Mouse (Mus musculus) heart, adult 2 months (tissue): Measurements from ENCODE around the gene Arl14. TPM values are rescaled to one million over a fixed set of nuclear protein-coding genes. Genes with fewer than 3 reads are reported as not detected.

Experiments
- DNase-seq, 2 experiments: peaks; one replicate each; pipeline ENCODE4 v3.0.0; 2021
- H3K27ac ChIP-seq: fragments of 200-600 bp; 2 replicates; pipeline ENCODE4 v1.8.1; 2022
- H3K27me3 ChIP-seq: fragments of 200-500 bp; 2 replicates; pipeline ENCODE4 v1.6.1; 2012; ENCODE audit warnings: mild to moderate bottlenecking, low read length, inconsistent platforms, mixed read lengths; ENCODE audit not compliant: control insufficient read depth, insufficient read depth
- H3K36me3 ChIP-seq: fragments of 200-500 bp; 2 replicates; pipeline ENCODE4 v1.6.1; 2012; ENCODE audit warnings: low read length, inconsistent platforms; ENCODE audit not compliant: control insufficient read depth, insufficient read depth
- H3K4me1 ChIP-seq: fragments of 200-500 bp; 2 replicates; pipeline ENCODE4 v1.6.1; 2011; ENCODE audit warnings: low read length; ENCODE audit not compliant: control insufficient read depth, insufficient read depth
- H3K4me3 ChIP-seq: fragments of 200-600 bp; 2 replicates; pipeline ENCODE4 v1.8.1; 2022
- H3K79me2 ChIP-seq: fragments of 200-500 bp; replicated peaks from 2 replicates; pipeline ENCODE4 v1.6.1; 2012; ENCODE audit warnings: mild to moderate bottlenecking, inconsistent platforms, low read length, moderate library complexity, mixed read lengths; ENCODE audit not compliant: control insufficient read depth, insufficient read depth
- H3K9ac ChIP-seq: fragments of 200-500 bp; 2 replicates; pipeline ENCODE4 v1.6.1; 2012; ENCODE audit warnings: low read depth, mild to moderate bottlenecking, control low read depth, inconsistent platforms, low read length, mixed read lengths
- CTCF ChIP-seq: fragments of 200-600 bp; IDR thresholded peaks from 2 replicates; pipeline ENCODE4 v1.8.1; 2022; ENCODE audit warnings: antibody characterized with exemption, mild to moderate bottlenecking, moderate library complexity
- EP300 ChIP-seq: fragments of 200-500 bp; IDR thresholded peaks from 2 replicates; pipeline ENCODE4 v1.6.1; 2011; ENCODE audit warnings: low read depth, low read length, control low read depth; ENCODE audit not compliant: insufficient read depth
- POLR2A ChIP-seq: fragments of 200-500 bp; IDR thresholded peaks from 2 replicates; pipeline ENCODE4 v1.6.1; 2011; ENCODE audit warnings: mild to moderate bottlenecking, low read depth, low read length, control low read depth; ENCODE audit not compliant: insufficient read depth
- WGBS: fragments of 180-500 bp; shearing (Covaris S2); methylation state at CpG from one replicate; pipeline ENCODE4 v1.1.7; 2018; 5-methylcytosine and 5-hydroxymethylcytosine counted together
- intact Hi-C: fragments of 180-260 bp; cut with DNase I; formaldehyde crosslinking; loops from one replicate; pipeline ENCODE4 v1.15.1; 2025
- polyA plus RNA-seq: library from polyadenylated mRNA; depleted of rRNA; stranded (reverse); fragments of >200 nt; gene quantifications from 2 replicates; pipeline ENCODE4 v1.2.3, GENCODE M21; 2012
- total RNA-seq, 2 experiments: library from RNA; stranded (reverse); gene quantifications; 2 replicates each; pipeline ENCODE4 v1.2.3; 2021

The Arl14 gene
- total and polyA plus RNA-seq, 3 experiments = not detected

DNA sequence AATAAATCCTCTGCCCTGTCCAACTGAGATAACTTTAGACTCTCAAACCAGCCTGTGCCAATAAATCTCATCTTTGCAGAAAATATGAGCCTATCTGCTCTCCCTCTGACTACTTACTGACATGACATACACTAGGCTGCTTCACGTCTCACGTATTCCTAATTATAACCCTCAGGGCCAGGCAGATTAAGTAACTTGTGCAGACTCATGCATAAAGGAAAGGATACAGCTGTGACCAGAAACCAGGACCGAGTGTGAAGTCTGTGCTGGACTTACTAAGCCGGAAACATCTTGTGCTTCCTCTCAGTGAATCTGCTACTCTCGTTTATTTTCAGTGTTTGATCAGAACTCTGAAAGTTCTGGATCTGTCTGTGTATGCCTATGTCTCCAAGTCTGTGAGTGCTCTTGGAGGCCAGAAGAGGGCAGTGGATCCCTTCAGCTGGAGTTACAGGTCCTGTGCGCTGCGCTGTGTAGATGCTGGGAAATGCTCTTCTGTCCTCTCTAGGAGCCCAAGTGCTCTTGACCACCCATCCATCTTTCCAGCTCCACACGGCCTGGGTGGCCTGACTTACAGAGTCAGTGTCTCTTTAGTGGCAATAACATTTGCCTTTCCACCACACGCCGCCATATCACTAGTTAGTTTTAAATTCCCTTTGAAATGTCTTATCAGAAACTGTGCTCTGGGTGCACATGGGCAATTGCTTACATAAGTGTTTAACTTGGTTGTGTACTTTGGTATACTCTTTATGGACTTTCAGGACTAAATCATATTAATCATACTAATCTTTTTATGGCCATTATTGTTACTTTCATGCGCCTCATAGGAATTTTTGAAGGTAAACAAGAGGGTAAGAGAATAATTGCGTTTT, 13.5 kb upstream of the Arl14 start:
- H3K36me3 ChIP-seq = no peaks in the 10 kb centered on the region
- peaks cover 6% of the 10 kb centered on the region for H3K4me1 ChIP-seq
- intact Hi-C loops = loop anchor here (5.0 kb wide), 1 partner anchor 81 kb away; the partner anchor contains the start of gene Kpna4
- WGBS = 53% methylated on average over 12 of the region's 12 CpGs
- no peaks in the 10 kb centered on the region for H3K27me3 ChIP-seq
- TF ChIP-seq EP300 = no peak
- TF ChIP-seq CTCF = peak; percentile 69
- no peak for TF ChIP-seq POLR2A
- no peak overlapping the region for H3K4me3 ChIP-seq
- no peak overlapping the region for H3K9ac ChIP-seq
- no peaks in the 10 kb centered on the region for H3K79me2 ChIP-seq
- H3K27ac ChIP-seq = no peak overlapping the region
- peak in 1 of 2 experiments; percentile 10 for DNase-seq

DNA sequence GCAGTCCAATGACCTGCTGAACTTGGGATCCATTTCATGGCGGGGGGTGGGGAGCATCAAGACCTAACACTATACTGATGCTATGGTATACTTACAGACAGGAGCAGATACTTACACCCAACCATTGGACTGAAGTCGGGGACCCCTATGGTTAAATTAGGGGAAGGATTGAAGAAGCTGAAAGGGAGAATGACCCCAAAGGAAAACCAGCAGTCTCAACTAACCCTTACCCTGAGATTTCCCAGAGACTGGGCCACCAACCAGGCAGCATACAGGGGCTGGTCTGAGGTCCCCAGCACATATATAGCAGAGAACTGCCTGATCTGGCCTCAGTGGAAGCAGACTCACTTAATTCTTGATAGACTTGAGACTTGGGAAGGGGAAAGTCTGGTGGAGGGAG, 10.0 kb upstream of the Arl14 start:
- Histone ChIP-seq H3K4me3 (no peak overlapping the region), H3K27me3 (no peaks in the 10 kb centered on the region), H3K36me3 (no peaks in the 10 kb centered on the region), H3K79me2 (no peaks in the 10 kb centered on the region), H3K9ac (no peak overlapping the region), H3K4me1 (no peaks in the 10 kb centered on the region), H3K27ac (no peak overlapping the region)
- TF ChIP-seq POLR2A (no peak), EP300 (no peak), CTCF (no peak)
- intact Hi-C loops = no loop called here
- WGBS = 81% methylated on average over 2 of the region's 2 CpGs
- no peak for DNase-seq

GRCm38 (mm10) chr3:69213465-69213864, 8.8 kb upstream of the Arl14 start:
- intact Hi-C loops = no loop called here

DNA sequence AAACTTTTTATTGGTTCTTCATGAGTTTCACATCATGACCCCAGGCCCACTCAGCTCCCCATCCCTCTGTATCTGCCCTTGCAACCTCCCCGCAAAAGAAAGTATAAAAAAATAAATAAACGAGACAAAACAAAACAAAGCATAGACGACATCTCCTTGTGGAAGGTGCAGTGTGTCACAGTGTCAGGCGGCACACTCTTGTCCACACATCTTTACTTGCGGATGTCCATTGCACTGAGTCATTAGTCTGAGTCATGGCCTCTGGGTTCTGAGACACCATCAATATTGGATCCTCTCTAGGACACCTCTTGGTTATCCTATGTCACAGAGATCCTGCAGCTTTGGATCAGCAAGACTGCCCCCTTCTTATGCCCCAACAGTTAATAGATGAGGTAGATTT, 7.7 kb upstream of the Arl14 start:
- TF ChIP-seq EP300 = no peak
- no peak for TF ChIP-seq POLR2A
- TF ChIP-seq CTCF = no peak
- H3K27me3 ChIP-seq = no peaks in the 10 kb centered on the region
- H3K27ac ChIP-seq = no peak overlapping the region
- no peaks in the 10 kb centered on the region for H3K36me3 ChIP-seq
- 82% methylated on average over 5 of the region's 5 CpGs for WGBS
- H3K79me2 ChIP-seq = no peaks in the 10 kb centered on the region
- DNase-seq = no peak
- intact Hi-C loops = no loop called here
- no peak overlapping the region for H3K4me3 ChIP-seq
- no peaks in the 10 kb centered on the region for H3K4me1 ChIP-seq
- H3K9ac ChIP-seq = no peak overlapping the region

More at GRCm38 (mm10) chr3:69213465-69213864, 8.8 kb upstream of the Arl14 start:
- DNase-seq = no peak
- WGBS = 80% methylated on average over 5 of the region's 5 CpGs
- Histone ChIP-seq H3K27me3 (no peaks in the 10 kb centered on the region), H3K4me3 (no peak overlapping the region), H3K4me1 (no peaks in the 10 kb centered on the region), H3K79me2 (no peaks in the 10 kb centered on the region), H3K27ac (no peak overlapping the region), H3K9ac (no peak overlapping the region), H3K36me3 (no peaks in the 10 kb centered on the region)
- TF ChIP-seq EP300 = no peak
- TF ChIP-seq POLR2A = no peak
- TF ChIP-seq CTCF = no peak

DNA sequence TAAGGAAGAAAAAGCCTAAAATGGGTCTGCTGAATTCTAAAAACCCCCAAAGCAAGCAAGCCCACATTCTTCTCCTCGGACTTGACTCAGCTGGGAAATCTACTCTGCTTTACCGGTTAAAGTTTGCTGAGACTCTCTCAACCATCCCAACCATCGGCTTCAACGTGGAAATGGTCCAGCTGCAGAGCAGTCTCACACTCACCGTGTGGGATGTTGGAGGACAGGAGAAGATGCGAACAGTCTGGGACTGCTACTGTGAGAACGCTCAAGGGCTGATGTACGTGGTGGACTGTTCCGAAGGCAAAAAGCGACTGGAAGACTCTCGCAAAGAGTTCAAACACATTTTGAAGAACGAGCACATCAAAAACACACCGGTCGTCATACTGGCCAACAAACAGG, 282 bp downstream of the Arl14 start:
- no peaks in the 10 kb centered on the region for H3K27me3 ChIP-seq
- TF ChIP-seq POLR2A (no peak), CTCF (no peak), EP300 (no peak)
- no peak overlapping the region for H3K27ac ChIP-seq
- H3K4me3 ChIP-seq = no peak overlapping the region
- DNase-seq = no peak
- intact Hi-C loops = no loop called here
- H3K79me2 ChIP-seq = no peaks in the 10 kb centered on the region
- H3K9ac ChIP-seq = no peak overlapping the region
- 89% methylated on average over 14 of the region's 14 CpGs for WGBS
- H3K36me3 ChIP-seq = no peaks in the 10 kb centered on the region
- no peaks in the 10 kb centered on the region for H3K4me1 ChIP-seq

GRCm38 (mm10) chr3:69222987-69223386, 768 bp downstream of the Arl14 start:
- DNase-seq = no peak
- TF ChIP-seq CTCF (no peak), EP300 (no peak), POLR2A (no peak)
- H3K4me1 ChIP-seq = no peaks in the 10 kb centered on the region
- H3K79me2 ChIP-seq = no peaks in the 10 kb centered on the region
- intact Hi-C loops = no loop called here
- no peak overlapping the region for H3K4me3 ChIP-seq
- no peaks in the 10 kb centered on the region for H3K27me3 ChIP-seq
- no peaks in the 10 kb centered on the region for H3K36me3 ChIP-seq
- H3K27ac ChIP-seq = no peak overlapping the region
- 85% methylated on average over 7 of the region's 7 CpGs for WGBS
- no peak overlapping the region for H3K9ac ChIP-seq
